ENCODE assay signal across 25 mouse cellular contexts in the genomic region with DNA sequence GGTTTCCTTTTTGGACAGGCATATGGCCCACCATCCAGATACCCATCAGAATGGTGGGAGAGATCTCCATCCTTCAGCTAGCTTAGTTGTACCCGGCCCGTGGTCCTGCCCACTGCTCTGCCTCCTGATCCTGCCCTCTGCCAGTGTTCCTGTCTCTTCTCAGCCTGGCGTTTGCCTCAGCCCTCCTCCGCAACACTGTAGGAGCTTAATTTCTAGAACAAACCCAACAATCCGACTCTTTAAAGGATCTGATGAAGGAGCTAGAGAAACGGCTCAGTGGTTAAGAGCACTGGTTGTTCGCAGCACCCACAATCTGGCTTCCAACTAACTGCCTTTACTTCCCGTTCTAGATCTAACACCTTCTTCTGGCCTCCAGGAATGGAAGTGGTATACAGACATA. TPM values are rescaled to one million over a fixed set of nuclear protein-coding genes. Genes with fewer than 3 reads are reported as not detected.
A peak's percentile ranks its signal among the peaks of the same experiment; 100 is the strongest.
DNase-seq lines count a peak whose midpoint lies in the region; ATAC-seq and TF ChIP-seq lines count a peak whose summit lies in the region.
"Had no signal": no experiment of that assay in that cellular context is flagged by ENCODE, and none has a peak within 500 bp of the region (broad histone marks: within the 10 kb centered on the region; RNA-seq: fewer than 3 reads in every experiment).

No protein-coding gene starts in this region.

- WGBS in forebrain, embryonic 11.5 days, result 84% methylated on average over 8 of the region's 8 CpGs
- 81% methylated on average over 8 of the region's 8 CpGs for WGBS in forebrain, embryonic 16.5 days
- WGBS in liver, postnatal 0 days (ENCODE audit: insufficient replicate concordance), result 75% methylated on average over 8 of the region's 8 CpGs

- H3K27me3 ChIP-seq in forebrain, embryonic 11.5 days (ENCODE audit: control insufficient read depth, insufficient read depth, low read length), result peaks cover 44% of the 10 kb centered on the region
- peaks cover 25% of the 10 kb centered on the region for H3K27me3 ChIP-seq in forebrain, embryonic 16.5 days (replicated peaks; ENCODE audit: control insufficient read depth, insufficient read depth, low read length)
- H3K27me3 ChIP-seq in liver, postnatal 0 days (ENCODE audit: insufficient read depth, low read length), result peaks cover 55% of the 10 kb centered on the region
- H3K27me3 ChIP-seq: CH12.LX, Patski had no signal

- no peak overlapping the region for H3K4me2 ChIP-seq in forebrain, embryonic 11.5 days (ENCODE audit: low read depth, low read length, severe bottlenecking)
- no peak overlapping the region for H3K4me2 ChIP-seq in forebrain, embryonic 16.5 days (ENCODE audit: low read length)
- no peak overlapping the region for H3K4me2 ChIP-seq in liver, postnatal 0 days (ENCODE audit: low read depth, low read length)
- H3K4me2 ChIP-seq: embryonic facial prominence, embryonic 12.5 days; forebrain, embryonic 12.5 days had no signal

- TF ChIP-seq EP300 in liver, postnatal 0 days (IDR thresholded peaks at IDR 0.05; ENCODE audit: low read depth), result no peak

- H3K4me3 ChIP-seq in forebrain, embryonic 11.5 days (ENCODE audit: low read depth, low read length), result no peak overlapping the region
- H3K4me3 ChIP-seq in forebrain, embryonic 16.5 days (replicated peaks; ENCODE audit: low read length), result no peak overlapping the region
- no peak overlapping the region for H3K4me3 ChIP-seq in liver, postnatal 0 days (ENCODE audit: low read depth, low read length)
- H3K4me3 ChIP-seq: embryonic facial prominence, embryonic 10.5 days; embryonic facial prominence, embryonic 12.5 days; forebrain, embryonic 12.5 days had no signal

- peaks cover 9% of the 10 kb centered on the region; the same call in 1 of the 2 replicates for H3K4me1 ChIP-seq in forebrain, embryonic 11.5 days (replicated peaks; ENCODE audit: control insufficient read depth, insufficient read depth, low read length)
- peaks cover 21% of the 10 kb centered on the region for H3K4me1 ChIP-seq in forebrain, embryonic 16.5 days (replicated peaks; ENCODE audit: control insufficient read depth, insufficient read depth, low read length)
- H3K4me1 ChIP-seq in liver, postnatal 0 days (ENCODE audit: insufficient read depth), result peaks cover 13% of the 10 kb centered on the region

- H3K9me3 ChIP-seq in forebrain, embryonic 11.5 days (ENCODE audit: control insufficient read depth, low read length), result no peaks in the 10 kb centered on the region
- no peaks in the 10 kb centered on the region for H3K9me3 ChIP-seq in forebrain, embryonic 16.5 days (ENCODE audit: control insufficient read depth, low read length)
- H3K9me3 ChIP-seq in liver, postnatal 0 days (ENCODE audit: low read length), result no peaks in the 10 kb centered on the region
- H3K9me3 ChIP-seq: embryonic facial prominence, embryonic 10.5 days; embryonic facial prominence, embryonic 12.5 days; forebrain, embryonic 12.5 days; G1E had no signal

- no peaks in the 10 kb centered on the region for H3K36me3 ChIP-seq in forebrain, embryonic 11.5 days (ENCODE audit: control insufficient read depth, insufficient read depth, low read length)
- no peaks in the 10 kb centered on the region for H3K36me3 ChIP-seq in forebrain, embryonic 16.5 days (ENCODE audit: control insufficient read depth, insufficient read depth)
- no peaks in the 10 kb centered on the region for H3K36me3 ChIP-seq in liver, postnatal 0 days (replicated peaks; ENCODE audit: insufficient read depth, low read length)
- H3K36me3 ChIP-seq: embryonic facial prominence, embryonic 10.5 days; embryonic facial prominence, embryonic 12.5 days had no signal

- ATAC-seq in forebrain, embryonic 11.5 days (replicated peaks; ENCODE audit: low FRiP score), result no peak
- ATAC-seq in forebrain, embryonic 16.5 days, result no peak
- no peak for ATAC-seq in liver, postnatal 0 days
- ATAC-seq: activated CD4-positive, CD25-positive, alpha-beta regulatory T cell, adult 4 months; CD4-positive, CD25-positive, alpha-beta regulatory T cell, adult 4 months; forebrain, embryonic 14.5 days; forebrain, postnatal 0 days; Patski had no signal

- no peak overlapping the region for H3K27ac ChIP-seq in forebrain, embryonic 11.5 days (ENCODE audit: low read depth, low read length)
- no peak overlapping the region for H3K27ac ChIP-seq in forebrain, embryonic 16.5 days (ENCODE audit: low read length)
- H3K27ac ChIP-seq in liver, postnatal 0 days (ENCODE audit: low read depth), result no peak overlapping the region
- H3K27ac ChIP-seq: embryonic facial prominence, embryonic 10.5 days; embryonic facial prominence, embryonic 12.5 days; forebrain, embryonic 12.5 days had no signal

- no peak for TF ChIP-seq CTCF in liver, postnatal 0 days (IDR thresholded peaks at IDR 0.05; ENCODE audit: low read depth)

- H3K9ac ChIP-seq in forebrain, embryonic 11.5 days (ENCODE audit: low read length), result no peak overlapping the region
- no peak overlapping the region for H3K9ac ChIP-seq in forebrain, embryonic 16.5 days (replicated peaks; ENCODE audit: low read depth, low read length)
- no peak overlapping the region for H3K9ac ChIP-seq in liver, postnatal 0 days (replicated peaks)
- H3K9ac ChIP-seq: embryonic facial prominence, embryonic 12.5 days; forebrain, embryonic 12.5 days; forebrain, postnatal 0 days had no signal

- DNase-seq in forebrain, embryonic 11.5 days (ENCODE audit: low spot score), result peak; percentile 47
- DNase-seq in heart, adult 11 months, result peak; percentile 61
- DNase-seq in heart, postnatal 4 days, result no peak
- peak; percentile 1 for DNase-seq in liver
- no peak for DNase-seq in liver, postnatal 0 days
- DNase-seq: adrenal gland, adult 8-10 months; adrenal gland, postnatal 14 days; adrenal gland, postnatal 36 days; B cell, adult 2 months; cerebellum, adult 11-12 months; cerebellum, adult 2 months; cerebellum, adult 9-10 months; cerebellum, postnatal 10 days; cerebellum, postnatal 25 days; forebrain, postnatal 0 days had no signal

RNA-seq across cellular contexts. Expression of a gene that starts 2.6 kb away (rescaled TPM):
- 0.15 TPM in 1 of 2 replicates, not detected in the other for polyA plus RNA-seq in forebrain, embryonic 11.5 days (2014; fragmentation: Nextera tagmentation; extraction: Ambion mirVana)
- polyA plus RNA-seq in forebrain, embryonic 16.5 days (2015; fragmentation: Nextera tagmentation; extraction: Ambion mirVana), result 0.14 TPM in 1 of 2 replicates, not detected in the other
- total RNA-seq in heart, postnatal 4 days (2021), result under 1 TPM; 0.54 to 0.91 TPM
- not detected in 2 replicates for polyA plus RNA-seq in liver, postnatal 0 days (2015; fragmentation: Nextera tagmentation; extraction: Ambion mirVana)
- polyA plus RNA-seq: activated CD4-positive, CD25-positive, alpha-beta regulatory T cell, adult 4 months; CD4-positive, CD25-positive, alpha-beta regulatory T cell, adult 4 months; forebrain, embryonic 12.5 days; forebrain, embryonic 14.5 days had no signal

RNA-seq across cellular contexts. Expression of a gene that starts 28.4 kb away (rescaled TPM):
- polyA plus RNA-seq in forebrain, embryonic 11.5 days (2014; fragmentation: Nextera tagmentation; extraction: Ambion mirVana), result 0.95 and 1.9 TPM in 2 replicates
- polyA plus RNA-seq in forebrain, embryonic 16.5 days (2015; fragmentation: Nextera tagmentation; extraction: Ambion mirVana), result 7.8 and 10.9 TPM in 2 replicates
- total RNA-seq in heart, postnatal 4 days (2021), result 1 to 10 TPM; 4.8 to 4.9 TPM
- not detected in 2 replicates for polyA plus RNA-seq in liver, postnatal 0 days (2015; fragmentation: Nextera tagmentation; extraction: Ambion mirVana)
- total RNA-seq: G1E had no signal
- polyA plus RNA-seq: activated CD4-positive, CD25-positive, alpha-beta regulatory T cell, adult 4 months; CD4-positive, CD25-positive, alpha-beta regulatory T cell, adult 4 months; G1E had no signal

Comparison
In these comparisons a context has a peak if more than half of its experiments do, and no peak if none do; other contexts are left out.
1. DNase-seq: peak in forebrain, embryonic 11.5 days (single experiment), heart, adult 11 months (single experiment) and liver (single experiment); none in heart, postnatal 4 days (single experiment) and liver, postnatal 0 days (single experiment).